Mouse (Mus musculus) myocyte (in vitro differentiated cells): ENCODE measurements around the gene Zfp933.

Experiments
- E2F4 ChIP-seq: IDR thresholded peaks from one replicate; pipeline ENCODE4 v1.6.1; 2011; ENCODE audit warnings: mild to moderate bottlenecking, control low read depth, moderate library complexity; ENCODE audit not compliant: insufficient read depth
- MAX ChIP-seq: IDR thresholded peaks from one replicate; pipeline ENCODE4 v1.6.1; 2011; ENCODE audit warnings: low read depth, mild to moderate bottlenecking, control low read depth
- MYOD1 ChIP-seq, 3 experiments: IDR thresholded peaks; one replicate each; pipeline ENCODE4 v1.6.1; 2011; ENCODE audit warnings: control low read depth in 2 of 3, low read depth in 2 of 3, mild to moderate bottlenecking in 2 of 3, moderate library complexity in 1 of 3; ENCODE audit not compliant: insufficient read length in 2 of 3, control insufficient read depth in 1 of 3
- MYOG ChIP-seq, 3 experiments: IDR thresholded peaks; one replicate each; pipeline ENCODE4 v1.6.1; 2011; ENCODE audit warnings: control low read depth in 2 of 3, low read depth in 2 of 3, mild to moderate bottlenecking in 2 of 3; ENCODE audit not compliant: insufficient read length in 2 of 3, control insufficient read depth in 1 of 3, insufficient read depth in 1 of 3
- POLR2A ChIP-seq: IDR thresholded peaks from one replicate; pipeline ENCODE4 v1.6.1; 2011; ENCODE audit warnings: low read depth, mild to moderate bottlenecking, control low read depth, moderate library complexity; ENCODE audit not compliant: insufficient read length
- POLR2AphosphoS2 ChIP-seq: IDR thresholded peaks from one replicate; pipeline ENCODE4 v1.6.1; 2011; ENCODE audit warnings: low read depth, control low read depth; ENCODE audit not compliant: insufficient read length
- TCF12 ChIP-seq: IDR thresholded peaks from one replicate; pipeline ENCODE4 v1.6.1; 2011; ENCODE audit warnings: mild to moderate bottlenecking, control low read depth; ENCODE audit not compliant: poor library complexity, insufficient read depth, severe bottlenecking
- USF1 ChIP-seq: IDR thresholded peaks from one replicate; pipeline ENCODE4 v1.6.1; 2011; ENCODE audit warnings: low read depth, mild to moderate bottlenecking, control low read depth, moderate library complexity

DNA sequence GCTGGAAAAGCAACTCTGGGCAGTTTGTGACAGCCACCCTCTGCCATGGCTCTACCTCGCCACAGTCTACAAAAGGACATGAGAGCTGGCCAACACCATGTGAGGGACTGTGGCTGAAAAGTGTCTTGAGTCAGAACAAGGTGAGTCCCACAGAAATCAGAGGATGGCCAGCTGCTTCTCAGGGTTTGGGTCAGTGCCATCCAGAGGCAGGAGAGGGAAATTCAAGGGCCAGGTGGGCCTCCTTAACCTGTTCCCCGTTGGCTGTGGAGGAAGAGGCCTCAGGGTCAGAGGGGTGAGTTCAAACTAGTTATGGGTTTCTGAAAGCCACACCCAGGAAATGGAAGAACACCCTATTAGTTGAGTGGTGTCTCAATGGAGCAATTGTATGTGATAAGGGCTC is 31.3 kb upstream of the Zfp933 start:
- no peak for TF ChIP-seq POLR2A
- TF ChIP-seq TCF12 = no peak
- no peak for TF ChIP-seq POLR2AphosphoS2
- TF ChIP-seq USF1 = no peak
- TF ChIP-seq MYOD1 (IDR thresholded peaks at IDR 0.05; ENCODE audit: control insufficient read depth in 1 of 3, insufficient read length in 2 of 3, low read depth in 2 of 3) = no peak
- no peak for TF ChIP-seq MYOG (IDR thresholded peaks at IDR 0.05; ENCODE audit: control insufficient read depth in 1 of 3, insufficient read depth in 1 of 3, insufficient read length in 2 of 3, low read depth in 2 of 3)
- TF ChIP-seq E2F4 = no peak
- TF ChIP-seq MAX = no peak
